Mouse (Mus musculus) midbrain, embryonic 16.5 days (tissue): ENCODE data around the gene Scai. TPM values are rescaled to one million over a fixed set of nuclear protein-coding genes. Genes with fewer than 3 reads are reported as not detected.
A peak's percentile ranks its signal among the peaks of the same experiment; 100 is the strongest.

Source experiments
- ATAC-seq: fragments of 200-750 bp; cut with Nextera tagmentation; 2 replicates; pipeline ENCODE4 v1.8.0; 2017; ENCODE audit warnings: moderate TSS enrichment
- H3K27ac ChIP-seq: fragments of 300-500 bp; sonication (generic); 2 replicates; pipeline ENCODE4 v1.5.1; 2014; ENCODE audit warnings: mild to moderate bottlenecking, low read length, mixed read lengths
- H3K27me3 ChIP-seq: fragments of 300-500 bp; sonication (generic); 2 replicates; pipeline ENCODE4 v1.6.1; 2014; ENCODE audit warnings: low read depth, low read length, mixed read lengths; ENCODE audit not compliant: control insufficient read depth, insufficient read depth
- H3K36me3 ChIP-seq: fragments of 300-500 bp; sonication (generic); 2 replicates; pipeline ENCODE4 v1.6.1; 2014; ENCODE audit warnings: mild to moderate bottlenecking, low read length, moderate library complexity, mixed read lengths; ENCODE audit not compliant: control insufficient read depth, insufficient read depth
- H3K4me1 ChIP-seq: fragments of 300-500 bp; sonication (generic); 2 replicates; pipeline ENCODE4 v1.6.1; 2014; ENCODE audit warnings: mild to moderate bottlenecking, low read length, mixed read lengths; ENCODE audit not compliant: control insufficient read depth, insufficient read depth
- H3K4me2 ChIP-seq: fragments of 300-500 bp; sonication (generic); 2 replicates; pipeline ENCODE4 v1.6.1; 2014; ENCODE audit warnings: mild to moderate bottlenecking, low read length, mixed read lengths
- H3K4me3 ChIP-seq: fragments of 300-500 bp; sonication (generic); 2 replicates; pipeline ENCODE4 v1.5.1; 2014; ENCODE audit warnings: low read depth, mild to moderate bottlenecking, low read length, moderate library complexity, mixed read lengths
- H3K9ac ChIP-seq: fragments of 300-500 bp; sonication (generic); 2 replicates; pipeline ENCODE4 v1.6.1; 2014; ENCODE audit warnings: low read depth, low read length, mixed read lengths
- H3K9me3 ChIP-seq: fragments of 300-500 bp; sonication (generic); replicated peaks from 2 replicates; pipeline ENCODE4 v1.6.1; 2014; ENCODE audit warnings: mild to moderate bottlenecking, low read length, mixed read lengths; ENCODE audit not compliant: control insufficient read depth, poor library complexity, severe bottlenecking
- WGBS: fragments of 180-500 bp; shearing (Covaris S2); extraction: QIAGEN DNeasy Blood & Tissue Kit; methylation state at CpG from one replicate; pipeline ENCODE4 v1.1.7; 2014; 5-methylcytosine and 5-hydroxymethylcytosine counted together
- polyA plus RNA-seq: library from polyadenylated mRNA; unstranded; fragments of >200 nt; fragmentation: Nextera tagmentation; extraction: Ambion mirVana; gene quantifications from 2 replicates; pipeline ENCODE4 v1.2.1, GENCODE M21; 2015

Scai gene
- polyA plus RNA-seq, 1 experiment from 2014 or later: 18.7 TPM

- H3K9me3 ChIP-seq: no peaks in the 10 kb centered on the region
- WGBS: 4% methylated on average over 25 of the region's 25 CpGs
- peak; percentile 55 for ATAC-seq
These were observed 125.7 kb downstream of the Scai start for GRCm38 (mm10) chr2:39064687-39065399.

GRCm38 (mm10) chr2:39048515-39048914 is 142.0 kb downstream of the Scai start:
- Histone ChIP-seq H3K4me1 (no peaks in the 10 kb centered on the region), H3K27me3 (no peaks in the 10 kb centered on the region), H3K4me3 (no peak overlapping the region), H3K9me3 (no peaks in the 10 kb centered on the region), H3K36me3 (peaks cover 47% of the 10 kb centered on the region), H3K9ac (no peak overlapping the region), H3K4me2 (no peak overlapping the region), H3K27ac (no peak overlapping the region)
- ATAC-seq: no peak
- 98% methylated on average over 1 of the region's 1 CpGs for WGBS

More at GRCm38 (mm10) chr2:39064687-39065399, 125.7 kb downstream of the Scai start:
- Histone ChIP-seq H3K4me3 (peak overlapping the region; percentile 68), H3K9ac (peak overlapping the region; percentile 95), H3K4me1 (peaks cover 9% of the 10 kb centered on the region), H3K27ac (peak overlapping the region; percentile 82), H3K27me3 (no peaks in the 10 kb centered on the region), H3K36me3 (peaks cover 9% of the 10 kb centered on the region; the same call in 1 of the 2 replicates), H3K4me2 (peak overlapping the region; percentile 88)

GRCm38 (mm10) chr2:39040215-39040614 is 150.3 kb downstream of the Scai start:
- 100% methylated on average over 1 of the region's 1 CpGs for WGBS

DNA sequence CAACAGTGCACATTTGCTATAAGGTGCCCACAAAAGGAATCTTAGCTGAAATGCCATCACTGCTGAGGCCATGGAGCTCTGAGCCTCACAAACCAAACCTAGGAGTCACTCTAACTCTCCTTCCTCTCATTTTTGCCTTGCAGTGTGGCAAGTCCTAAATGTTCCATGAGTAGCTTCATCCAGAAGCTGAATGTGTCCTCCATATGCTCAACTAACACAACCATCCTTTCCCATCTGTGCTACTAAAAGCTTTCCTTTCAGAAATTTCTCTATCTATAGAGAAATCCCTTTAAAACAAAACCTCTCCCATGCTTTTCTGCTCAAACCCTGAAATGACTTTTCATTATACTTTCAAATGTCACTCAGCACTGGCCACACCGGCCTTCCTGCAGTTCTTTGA is 158.9 kb downstream of the Scai start:
- H3K9me3 ChIP-seq: no peaks in the 10 kb centered on the region
- H3K9ac ChIP-seq: no peak overlapping the region
- 86% methylated on average over 1 of the region's 1 CpGs for WGBS

More at GRCm38 (mm10) chr2:39040215-39040614, 150.3 kb downstream of the Scai start:
- ATAC-seq: no peak
- no peak overlapping the region for H3K4me3 ChIP-seq
- H3K4me2 ChIP-seq: no peak overlapping the region
- H3K36me3 ChIP-seq: peaks cover 35% of the 10 kb centered on the region
- no peaks in the 10 kb centered on the region for H3K27me3 ChIP-seq
- H3K9ac ChIP-seq: no peak overlapping the region
- H3K4me1 ChIP-seq: no peaks in the 10 kb centered on the region
- H3K27ac ChIP-seq: no peak overlapping the region
- no peaks in the 10 kb centered on the region for H3K9me3 ChIP-seq

DNA sequence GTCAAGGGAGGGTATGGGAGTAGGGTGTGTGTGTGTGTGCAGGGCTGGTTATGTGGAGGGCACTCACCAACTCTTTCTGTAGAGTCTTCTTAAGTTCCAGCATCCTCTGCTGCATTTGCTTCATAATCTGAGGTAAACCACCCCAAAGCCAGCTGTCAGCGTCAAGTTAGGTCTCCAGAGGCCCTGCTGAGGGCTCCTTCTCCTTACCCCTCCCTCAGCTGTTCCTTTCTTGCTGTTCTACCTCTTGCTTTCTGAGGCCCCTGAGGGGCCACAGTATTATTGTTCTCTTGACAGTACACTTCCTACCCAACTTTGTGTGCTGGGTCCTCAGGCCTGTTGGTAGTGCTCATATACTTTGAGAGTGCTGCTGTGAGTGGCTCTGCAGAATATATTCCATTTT is 170.5 kb downstream of the Scai start:
- H3K9ac ChIP-seq: no peak overlapping the region
- H3K27ac ChIP-seq: no peak overlapping the region
- no peak for ATAC-seq
- H3K4me2 ChIP-seq: no peak overlapping the region
- 92% methylated on average over 1 of the region's 1 CpGs for WGBS
- no peak overlapping the region for H3K4me3 ChIP-seq
- H3K27me3 ChIP-seq: no peaks in the 10 kb centered on the region
- peaks cover 58% of the 10 kb centered on the region for H3K36me3 ChIP-seq
- no peaks in the 10 kb centered on the region for H3K9me3 ChIP-seq
- no peaks in the 10 kb centered on the region for H3K4me1 ChIP-seq

More for the DNA sequence above, 158.9 kb downstream of the Scai start:
- Histone ChIP-seq H3K27ac (no peak overlapping the region), H3K4me1 (no peaks in the 10 kb centered on the region), H3K4me3 (no peak overlapping the region), H3K4me2 (no peak overlapping the region), H3K27me3 (no peaks in the 10 kb centered on the region), H3K36me3 (peaks cover 45% of the 10 kb centered on the region)
- no peak for ATAC-seq

- 89% methylated on average over 3 of the region's 3 CpGs for WGBS
- Histone ChIP-seq H3K9me3 (no peaks in the 10 kb centered on the region), H3K4me1 (0 out of 2 replicates have a peak, but pooled peaks cover under 1% of the 10 kb centered on the region), H3K27me3 (no peaks in the 10 kb centered on the region), H3K9ac (no peak overlapping the region), H3K4me3 (no peak overlapping the region), H3K4me2 (no peak overlapping the region), H3K36me3 (peaks cover 39% of the 10 kb centered on the region), H3K27ac (no peak overlapping the region)
- ATAC-seq: no peak
These were observed 174.0 kb downstream of the Scai start for GRCm38 (mm10) chr2:39016581-39016980.

Other genes starting within 250 kb of the Scai start
- gene Wdr38, start 193.3 kb downstream of the Scai start, polyA plus RNA-seq: 1.8 and 2.3 TPM in 2 replicates
- 137 and 141 TPM in 2 replicates for gene Arpc5l, start 185.4 kb downstream of the Scai start, polyA plus RNA-seq
- gene Rpl35, start 185.1 kb downstream of the Scai start, polyA plus RNA-seq: 563 and 566 TPM in 2 replicates
- gene Golga1, start 125.2 kb downstream of the Scai start, polyA plus RNA-seq: 34.9 and 37.5 TPM in 2 replicates
- 70.7 and 74.3 TPM in 2 replicates for gene Ppp6c, start 35.7 kb upstream of the Scai start, polyA plus RNA-seq